Mouse (Mus musculus): ENCODE data around the gene Gm47959.

DNA sequence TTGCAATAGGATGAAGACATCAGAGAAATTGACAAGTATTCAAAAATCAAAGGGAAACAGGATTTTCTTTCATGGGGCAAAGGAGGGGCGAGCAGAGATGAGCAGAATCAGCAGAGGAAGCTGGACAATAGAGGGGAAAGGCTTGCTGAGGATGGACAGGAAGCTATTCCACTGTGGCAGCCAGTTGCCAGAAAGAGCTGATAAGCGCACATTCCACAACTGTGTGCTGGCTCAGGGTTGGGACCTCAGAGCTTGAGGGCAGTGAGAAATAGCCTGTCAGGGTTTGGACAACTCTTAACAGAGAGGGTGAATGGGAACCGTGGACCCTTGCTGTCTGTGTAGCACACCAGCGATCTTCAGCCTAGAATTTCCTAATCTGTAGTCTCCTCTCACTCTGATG lies 28.3 kb upstream of the Gm47959 start:
- no peak for TF ChIP-seq POLR2A (IDR thresholded peaks at IDR 0.05; ENCODE audit: borderline replicate concordance, control insufficient read depth, low read depth, low read length)
- TF ChIP-seq CTCF (IDR thresholded peaks at IDR 0.05; ENCODE audit: control insufficient read depth, insufficient read depth, low read length): no peak
